27 mouse cellular contexts compared by ENCODE assay signal in the genomic region with DNA sequence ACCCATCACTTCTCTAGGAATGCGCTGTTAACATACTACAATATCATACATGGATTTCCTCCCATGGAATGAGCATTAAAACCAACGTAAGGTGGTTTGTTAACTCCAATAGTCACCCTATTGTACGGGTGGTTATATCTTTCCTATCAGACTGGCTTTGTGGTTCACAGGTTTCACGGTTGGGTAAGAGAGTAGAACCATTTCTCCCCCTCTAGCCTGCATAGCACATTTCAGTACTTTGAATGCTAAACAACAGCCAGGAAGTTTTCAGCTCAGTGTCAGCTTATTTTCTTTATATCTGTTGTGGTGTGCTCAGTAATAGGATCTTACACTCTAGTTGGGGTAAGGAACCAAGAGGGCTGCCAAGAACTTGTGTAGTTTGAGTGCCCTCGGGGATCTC. TPM values are rescaled to one million over a fixed set of nuclear protein-coding genes. Genes with fewer than 3 reads are reported as not detected.
"Had no signal": no experiment of that assay in that cellular context is flagged by ENCODE, and none has a peak within 500 bp of the region (broad histone marks: within the 10 kb centered on the region; RNA-seq: fewer than 3 reads in every experiment).

No protein-coding gene starts in this region.

- H3K27ac ChIP-seq: layer of hippocampus, adult 2 months; limb, embryonic 10.5 days; limb, embryonic 13.5 days; liver, embryonic 12.5 days; liver, embryonic 15.5 days; lung, embryonic 15.5 days; midbrain, embryonic 15.5 days; neural tube, embryonic 12.5 days; neural tube, embryonic 15.5 days; stomach, postnatal 0 days had no signal

- H3K9me3 ChIP-seq: limb, embryonic 10.5 days; limb, embryonic 13.5 days; liver, embryonic 12.5 days; liver, embryonic 15.5 days; lung, embryonic 15.5 days; midbrain, embryonic 15.5 days; neural tube, embryonic 12.5 days; neural tube, embryonic 15.5 days had no signal

- H3K9ac ChIP-seq: limb, embryonic 13.5 days; liver, embryonic 12.5 days; liver, embryonic 15.5 days; lung, embryonic 15.5 days; midbrain, embryonic 15.5 days; neural tube, embryonic 12.5 days; neural tube, embryonic 15.5 days had no signal

- DNase-seq: kidney, adult 2 months; kidney, postnatal 14 days; layer of hippocampus, adult 9-11 months; liver; lung, adult 18-20 months; lung, postnatal 10 days; lung, postnatal 36 days; thymus, adult 2 months; thymus, postnatal 14 days; thymus, postnatal 4 days had no signal

- H3K36me3 ChIP-seq: limb, embryonic 10.5 days; limb, embryonic 13.5 days; liver, embryonic 12.5 days; liver, embryonic 15.5 days; lung, embryonic 15.5 days; midbrain, embryonic 15.5 days; neural tube, embryonic 12.5 days; neural tube, embryonic 15.5 days had no signal

- H3K4me1 ChIP-seq: limb, embryonic 10.5 days; limb, embryonic 13.5 days; liver, embryonic 12.5 days; liver, embryonic 15.5 days; lung, embryonic 15.5 days; midbrain, embryonic 15.5 days; neural tube, embryonic 12.5 days; neural tube, embryonic 15.5 days had no signal

- H3K4me2 ChIP-seq: limb, embryonic 13.5 days; liver, embryonic 12.5 days; liver, embryonic 15.5 days; lung, embryonic 15.5 days; midbrain, embryonic 11.5 days; midbrain, embryonic 15.5 days; neural tube, embryonic 12.5 days; neural tube, embryonic 15.5 days had no signal

- H3K4me3 ChIP-seq: layer of hippocampus, adult 2 months; limb, embryonic 10.5 days; limb, embryonic 13.5 days; liver, embryonic 12.5 days; liver, embryonic 15.5 days; lung, embryonic 15.5 days; midbrain, embryonic 15.5 days; neural tube, embryonic 12.5 days; neural tube, embryonic 15.5 days had no signal

- ATAC-seq: liver, embryonic 12.5 days; midbrain, embryonic 15.5 days had no signal

- H3K27me3 ChIP-seq: limb, embryonic 13.5 days; liver, embryonic 12.5 days; liver, embryonic 15.5 days; lung, embryonic 15.5 days; midbrain, embryonic 15.5 days; neural tube, embryonic 12.5 days; neural tube, embryonic 15.5 days had no signal

RNA-seq across cellular contexts. Expression of a gene that starts 44.7 kb away (rescaled TPM):
- total RNA-seq: layer of hippocampus, adult 2 months; megakaryocyte progenitor cell, adult 5-6 weeks; megakaryocyte-erythroid progenitor cell, adult 5-6 weeks had no signal
- polyA plus RNA-seq: kidney, adult 2 months; large intestine, adult 2 months; liver, embryonic 12.5 days; liver, embryonic 15.5 days; lung, embryonic 15.5 days; neural tube, embryonic 12.5 days; neural tube, embryonic 15.5 days; small intestine, adult 2 months; spleen, adult 2 months; stomach, embryonic 14.5 days; stomach, postnatal 0 days had no signal
